Mouse (Mus musculus) liver, adult 2 months (tissue): ENCODE data around the gene Hs3st2.

Experiments
- CTCF ChIP-seq: fragments of 200-500 bp; IDR thresholded peaks from 2 replicates; pipeline ENCODE4 v1.5.1; 2011; ENCODE audit warnings: low read depth, low read length, control low read depth
- POLR2A ChIP-seq: fragments of 200-500 bp; IDR thresholded peaks from 2 replicates; pipeline ENCODE4 v1.6.1; 2011; ENCODE audit warnings: low read length, control low read depth; ENCODE audit not compliant: insufficient read depth; ENCODE audit errors: extremely low read depth

GRCm38 (mm10) chr7:121480106-121480505, 88.4 kb downstream of the Hs3st2 start:
- TF ChIP-seq POLR2A (no peak), CTCF (no peak)
